Mouse (Mus musculus): ENCODE measurements at regions not wholly inside any gene's neighbourhood (a gene's known extent, or its start where the extent isn't known, plus 50 kb on each side); places are given as distances from the start of the nearest gene placed in this dataset.

DNA sequence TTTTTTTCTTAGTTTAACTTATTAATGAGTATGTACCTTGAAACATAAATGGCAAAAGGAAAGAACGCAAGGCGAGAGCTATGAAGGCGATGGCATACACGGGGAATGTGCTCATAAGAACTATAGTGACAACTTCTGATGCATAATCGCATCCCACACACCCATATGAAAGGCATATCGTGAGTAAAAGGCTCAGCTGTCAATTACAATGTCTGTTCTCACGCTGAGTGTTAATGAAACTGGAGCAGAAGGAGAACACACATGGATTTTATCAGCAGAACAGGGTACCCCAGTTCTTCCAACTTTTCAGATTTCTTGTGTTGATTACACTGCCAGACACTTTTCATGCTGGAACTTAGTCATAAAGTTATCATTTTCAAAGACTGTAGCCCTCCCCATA is 135.8 kb downstream of the Nsun3 start:
- no peak overlapping the region for H3K4me3 ChIP-seq (ENCODE audit: control insufficient read depth in 1 of 2, insufficient read depth in 1 of 2, low read depth in 2 of 2, low read length in 2 of 2)
- no peaks in the 10 kb centered on the region for H3K79me2 ChIP-seq (ENCODE audit: control insufficient read depth, insufficient read depth, low read length, poor library complexity)
- no peaks in the 10 kb centered on the region for H3K27me3 ChIP-seq (ENCODE audit: control insufficient read depth in 1 of 2, insufficient read depth in 2 of 2, low read length in 2 of 2)
- no peaks in the 10 kb centered on the region for H3K4me1 ChIP-seq (ENCODE audit: control insufficient read depth in 1 of 2, insufficient read depth in 2 of 2, low read length in 2 of 2)
- DNase-seq (ENCODE audit: low read depth, low spot score), result no peak
- no peak overlapping the region for H3K27ac ChIP-seq (ENCODE audit: control insufficient read depth, low read depth, low read length)
- no peaks in the 10 kb centered on the region for H3K36me3 ChIP-seq (ENCODE audit: control insufficient read depth in 1 of 2, insufficient read depth in 2 of 2, low read length in 2 of 2)
- H3K9ac ChIP-seq (ENCODE audit: control insufficient read depth, low read depth, low read length, poor library complexity, severe bottlenecking), result no peak overlapping the region
- no peaks in the 10 kb centered on the region for H3K9me3 ChIP-seq (replicated peaks; ENCODE audit: insufficient read depth, low read length)
- no peak for TF ChIP-seq TCF12 (IDR thresholded peaks at IDR 0.05; ENCODE audit: low read depth, low read length)
- no peak for TF ChIP-seq ZKSCAN1 (IDR thresholded peaks at IDR 0.05; ENCODE audit: low read depth, low read length)
- no peak for TF ChIP-seq EP300 (IDR thresholded peaks at IDR 0.05; ENCODE audit: low read depth in 1 of 2, low read length in 2 of 2)
- TF ChIP-seq MXI1 (IDR thresholded peaks at IDR 0.05; ENCODE audit: low read depth, low read length), result no peak
- no peak for TF ChIP-seq MAFK (IDR thresholded peaks at IDR 0.05; ENCODE audit: borderline replicate concordance, low read depth, low read length)
- TF ChIP-seq MEF2A (IDR thresholded peaks at IDR 0.05; ENCODE audit: extremely low read depth, insufficient replicate concordance, low read depth, low read length, poor library complexity, severe bottlenecking), result no peak
- no peak for TF ChIP-seq TAL1 (IDR thresholded peaks at IDR 0.05; ENCODE audit: low read length)
- no peak for TF ChIP-seq ZC3H11A (IDR thresholded peaks at IDR 0.05; ENCODE audit: low read depth, low read length)
- no peak for TF ChIP-seq UBTF (IDR thresholded peaks at IDR 0.05; ENCODE audit: borderline replicate concordance, insufficient read depth, low read depth, low read length)
- no peak for TF ChIP-seq MYC (IDR thresholded peaks at IDR 0.05; ENCODE audit: low read depth, low read length)

GRCm38 (mm10) chr16:62648326-62648725 is 138.3 kb downstream of the Nsun3 start:
- Histone ChIP-seq H3K4me3 (ENCODE audit: control insufficient read depth in 1 of 2, insufficient read depth in 1 of 2, low read depth in 2 of 2, low read length in 2 of 2) (no peak overlapping the region), H3K9me3 (replicated peaks; ENCODE audit: insufficient read depth, low read length) (no peaks in the 10 kb centered on the region), H3K27ac (ENCODE audit: control insufficient read depth, low read depth, low read length) (no peak overlapping the region), H3K9ac (ENCODE audit: control insufficient read depth, low read depth, low read length, poor library complexity, severe bottlenecking) (no peak overlapping the region), H3K4me1 (ENCODE audit: control insufficient read depth in 1 of 2, insufficient read depth in 2 of 2, low read length in 2 of 2) (no peaks in the 10 kb centered on the region), H3K36me3 (ENCODE audit: control insufficient read depth in 1 of 2, insufficient read depth in 2 of 2, low read length in 2 of 2) (no peaks in the 10 kb centered on the region), H3K27me3 (ENCODE audit: control insufficient read depth in 1 of 2, insufficient read depth in 2 of 2, low read length in 2 of 2) (no peaks in the 10 kb centered on the region), H3K79me2 (ENCODE audit: control insufficient read depth, insufficient read depth, low read length, poor library complexity) (no peaks in the 10 kb centered on the region)
- no peak for DNase-seq (ENCODE audit: low read depth, low spot score)
- TF ChIP-seq RCOR1 (IDR thresholded peaks at IDR 0.05; ENCODE audit: low read depth, low read length) (no peak), ZNF384 (IDR thresholded peaks at IDR 0.05; ENCODE audit: low read depth, low read length) (no peak), RAD21 (IDR thresholded peaks at IDR 0.05; ENCODE audit: low read depth, low read length) (no peak), USF2 (IDR thresholded peaks at IDR 0.05; ENCODE audit: borderline replicate concordance in 1 of 2, insufficient read depth in 1 of 2, low read depth in 1 of 2, low read length in 2 of 2) (no peak), MXI1 (IDR thresholded peaks at IDR 0.05; ENCODE audit: low read depth, low read length) (no peak), HCFC1 (IDR thresholded peaks at IDR 0.05; ENCODE audit: low read depth, low read length) (no peak), MYC (IDR thresholded peaks at IDR 0.05; ENCODE audit: low read depth, low read length) (no peak), MAFK (IDR thresholded peaks at IDR 0.05; ENCODE audit: borderline replicate concordance, low read depth, low read length) (no peak), CHD1 (IDR thresholded peaks at IDR 0.05; ENCODE audit: low read depth, low read length) (no peak), ZMIZ1 (IDR thresholded peaks at IDR 0.05; ENCODE audit: low read depth, low read length) (no peak), KAT2A (conservative IDR thresholded peaks at IDR 0.05; ENCODE audit: low read depth, low read length) (no peak), MEF2A (IDR thresholded peaks at IDR 0.05; ENCODE audit: extremely low read depth, insufficient replicate concordance, low read depth, low read length, poor library complexity, severe bottlenecking) (no peak), ELF1 (IDR thresholded peaks at IDR 0.05; ENCODE audit: low read depth, low read length) (no peak), SMC3 (IDR thresholded peaks at IDR 0.05; ENCODE audit: low read depth, low read length) (no peak), MAX (IDR thresholded peaks at IDR 0.05; ENCODE audit: low read length) (no peak), USF1 (IDR thresholded peaks at IDR 0.05; ENCODE audit: low read depth, low read length) (no peak), BHLHE40 (IDR thresholded peaks at IDR 0.05; ENCODE audit: borderline replicate concordance, low read depth, low read length) (no peak), MAZ (IDR thresholded peaks at IDR 0.05; ENCODE audit: low read depth, low read length) (no peak), UBTF (IDR thresholded peaks at IDR 0.05; ENCODE audit: borderline replicate concordance, insufficient read depth, low read depth, low read length) (no peak)
